Mouse (Mus musculus): ENCODE measurements around the gene Cmpk1. TPM values are rescaled to one million over a fixed set of nuclear protein-coding genes. Genes with fewer than 3 reads are reported as not detected.

Gene Cmpk1
- polyA plus RNA-seq, 1 experiment: 12.2 TPM

DNA sequence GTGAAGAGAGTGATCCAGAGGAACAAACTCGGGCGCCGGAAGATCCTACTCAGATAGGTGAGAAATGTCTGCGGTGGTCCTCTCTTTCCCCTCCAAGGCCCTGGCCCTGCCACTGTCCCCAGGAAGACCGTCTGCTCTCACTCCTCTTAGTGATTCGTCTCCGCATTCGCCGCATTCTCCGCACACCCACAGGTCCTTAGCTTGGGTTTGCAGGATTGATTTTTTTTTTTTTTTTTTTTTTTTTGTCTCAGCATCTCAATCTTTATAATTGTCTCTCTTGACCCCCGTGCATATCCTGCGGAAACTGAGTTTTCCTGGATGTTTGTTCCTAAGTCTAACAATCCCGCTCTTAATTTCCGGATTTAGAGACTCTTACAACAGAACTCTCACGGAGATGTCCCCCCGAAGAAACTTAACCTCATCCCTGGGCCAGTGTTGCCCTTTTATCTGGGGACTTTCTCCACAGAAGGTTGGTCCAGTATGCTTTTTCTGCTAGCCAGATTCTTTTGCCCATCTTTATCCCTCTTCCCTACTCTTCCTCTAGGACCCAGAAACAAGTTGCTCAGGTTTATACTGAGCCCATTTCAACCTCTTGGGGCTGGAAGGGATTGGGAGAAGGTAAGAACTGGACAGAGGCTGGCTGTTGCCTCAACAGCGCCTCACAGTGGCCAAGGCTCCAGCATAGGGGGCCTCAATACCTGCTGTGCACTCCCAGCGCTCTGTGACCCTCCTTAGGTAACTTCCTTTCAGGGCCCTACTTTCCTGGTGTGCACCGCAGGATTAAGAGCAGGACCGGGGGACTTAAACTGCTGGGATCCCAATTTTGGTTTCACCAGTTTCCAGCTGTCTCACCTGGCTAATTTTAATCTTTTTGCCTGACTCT is 77.2 kb downstream of the Cmpk1 start:
- Histone ChIP-seq H3K4me3 (replicated peaks; ENCODE audit: extremely low read depth, low read depth, low read length) (peak overlapping the region; percentile 80), H3K4me1 (ENCODE audit: control insufficient read depth, insufficient read depth, low read length) (0 out of 2 replicates have a peak, but pooled peaks cover 2% of the 10 kb centered on the region)
- WGBS: 10% methylated on average over 20 of the region's 20 CpGs
- no peak for DNase-seq
- peak; percentile 50; the same call in 1 of the 2 replicates for TF ChIP-seq CTCF (IDR thresholded peaks at IDR 0.05; ENCODE audit: insufficient read depth, low read length)
- no peak for TF ChIP-seq POLR2A (IDR thresholded peaks at IDR 0.05; ENCODE audit: borderline replicate concordance, extremely low read depth, low read depth, low read length)

Other genes with a start within 250 kb of the Cmpk1 start
- not detected in 2 replicates for gene Gm12830, start 165.5 kb downstream of the Cmpk1 start, polyA plus RNA-seq (2012; rRNA removed)
- gene Foxd2, start 78.4 kb downstream of the Cmpk1 start, polyA plus RNA-seq (2012; rRNA removed): 0.53 and 0.77 TPM in 2 replicates
- not detected in 2 replicates for gene Foxe3, start 61.2 kb downstream of the Cmpk1 start, polyA plus RNA-seq (2012; rRNA removed)
- gene Stil, start 12.9 kb upstream of the Cmpk1 start, polyA plus RNA-seq (2012; rRNA removed): 0.26 and 0.28 TPM in 2 replicates
- 11.1 and 20.9 TPM in 2 replicates for gene Tal1, start 69.2 kb upstream of the Cmpk1 start, polyA plus RNA-seq (2012; rRNA removed)
- 126 and 171 TPM in 2 replicates for gene Pdzk1ip1, start 101.5 kb upstream of the Cmpk1 start, polyA plus RNA-seq (2012; rRNA removed)
- gene Cyp4x1, start 147.0 kb upstream of the Cmpk1 start, polyA plus RNA-seq (2012; rRNA removed): not detected in 2 replicates

Measured in lung, adult 2 months (tissue).